Mouse (Mus musculus) embryo, embryonic 11.5 days (tissue): Measurements from ENCODE around the gene Cnpy1.

Experiments
- DNase-seq: peaks from one replicate; pipeline ENCODE4 v3.0.0-alpha.2; 2012; ENCODE audit warnings: low read depth, low spot score

Cnpy1 gene

GRCm38 (mm10) chr5:28239829-28240228 lies 5.8 kb downstream of the Cnpy1 start:
- DNase-seq = no peak

GRCm38 (mm10) chr5:28238876-28239275 lies 6.7 kb downstream of the Cnpy1 start:
- no peak for DNase-seq

GRCm38 (mm10) chr5:28238152-28238551 lies 7.5 kb downstream of the Cnpy1 start:
- DNase-seq = no peak

- no peak for DNase-seq
Observed at GRCm38 (mm10) chr5:28237715-28238114, 7.9 kb downstream of the Cnpy1 start.

- no peak for DNase-seq
Observed at GRCm38 (mm10) chr5:28237055-28237454, 8.6 kb downstream of the Cnpy1 start.

- DNase-seq = no peak
Observed at GRCm38 (mm10) chr5:28236098-28236497, 9.5 kb downstream of the Cnpy1 start.

GRCm38 (mm10) chr5:28232101-28232500 lies 13.5 kb downstream of the Cnpy1 start:
- no peak for DNase-seq

GRCm38 (mm10) chr5:28219596-28219995 lies 26.0 kb downstream of the Cnpy1 start:
- DNase-seq = no peak

- DNase-seq = no peak
Observed at GRCm38 (mm10) chr5:28213441-28213840, 32.2 kb downstream of the Cnpy1 start.

GRCm38 (mm10) chr5:28211651-28212310 lies 33.8 kb downstream of the Cnpy1 start:
- DNase-seq = no peak

GRCm38 (mm10) chr5:28210591-28211550 lies 34.7 kb downstream of the Cnpy1 start:
- no peak for DNase-seq

GRCm38 (mm10) chr5:28209549-28210431 lies 35.8 kb downstream of the Cnpy1 start:
- no peak for DNase-seq

- DNase-seq = no peak
Observed at GRCm38 (mm10) chr5:28208726-28209520, 36.7 kb downstream of the Cnpy1 start.

- no peak for DNase-seq
Observed at GRCm38 (mm10) chr5:28207043-28207442, 38.6 kb downstream of the Cnpy1 start.

- no peak for DNase-seq
Observed at GRCm38 (mm10) chr5:28206448-28206847, 39.2 kb downstream of the Cnpy1 start.

GRCm38 (mm10) chr5:28204678-28205077 lies 40.9 kb downstream of the Cnpy1 start:
- no peak for DNase-seq

GRCm38 (mm10) chr5:28203086-28203485 lies 42.5 kb downstream of the Cnpy1 start:
- no peak for DNase-seq

GRCm38 (mm10) chr5:28199089-28199873 lies 46.3 kb downstream of the Cnpy1 start:
- no peak for DNase-seq

- no peak for DNase-seq
Observed at GRCm38 (mm10) chr5:28195473-28195872, 50.1 kb downstream of the Cnpy1 start.

- no peak for DNase-seq
Observed at GRCm38 (mm10) chr5:28192099-28192454, 53.5 kb downstream of the Cnpy1 start.
